Mouse (Mus musculus): ENCODE data around the gene Slc24a1.

- TF ChIP-seq POLR2A (IDR thresholded peaks at IDR 0.05; ENCODE audit: borderline replicate concordance, low read depth, low read length) (no peak), CTCF (IDR thresholded peaks at IDR 0.05; ENCODE audit: low read depth, low read length) (no peak)
These were observed 1.8 kb upstream of the Slc24a1 start for GRCm38 (mm10) chr9:64953190-64953589.
